Mouse (Mus musculus) C2C12 (cell line): ENCODE measurements at regions not wholly inside any gene's neighbourhood (a gene's known extent, or its start where the extent isn't known, plus 50 kb on each side); places are given as distances from the start of the nearest gene placed in this dataset.

Source experiments
- H3K27me3 ChIP-seq: one replicate; pipeline ENCODE4 v1.6.1; 2011; ENCODE audit not compliant: control insufficient read depth, insufficient read depth, insufficient read length
- H3K36me3 ChIP-seq: one replicate; pipeline ENCODE4 v1.6.1; 2011; ENCODE audit not compliant: control insufficient read depth, insufficient read depth
- H3K4me3 ChIP-seq: one replicate; pipeline ENCODE4 v1.5.1; 2011; ENCODE audit warnings: mild to moderate bottlenecking, control low read depth; ENCODE audit not compliant: poor library complexity, insufficient read depth, severe bottlenecking
- H3K79me2 ChIP-seq: one replicate; pipeline ENCODE4 v1.6.1; 2011; ENCODE audit not compliant: control insufficient read depth, insufficient read depth
- H3K79me3 ChIP-seq: one replicate; pipeline ENCODE4 v1.6.1; 2011; ENCODE audit warnings: low read depth, control low read depth
- H3ac ChIP-seq: one replicate; pipeline ENCODE3; 2011; ENCODE audit warnings: low read depth; ENCODE audit not compliant: control insufficient read depth, insufficient read length
- CEBPB ChIP-seq: IDR thresholded peaks from one replicate; pipeline ENCODE4 v1.6.1; 2011; ENCODE audit warnings: low read depth, mild to moderate bottlenecking, control low read depth, moderate library complexity
- CTCF ChIP-seq: IDR thresholded peaks from one replicate; pipeline ENCODE4 v1.5.1; 2011; ENCODE audit not compliant: control insufficient read depth, insufficient read depth, insufficient read length
- FOSL1 ChIP-seq: IDR thresholded peaks from one replicate; pipeline ENCODE4 v1.8.0; 2011; ENCODE audit warnings: mild to moderate bottlenecking, low read length; ENCODE audit not compliant: poor library complexity, insufficient read depth, severe bottlenecking
- MAX ChIP-seq: IDR thresholded peaks from one replicate; pipeline ENCODE4 v1.6.1; 2011; ENCODE audit warnings: mild to moderate bottlenecking, control low read depth
- MYOD1 ChIP-seq: IDR thresholded peaks from one replicate; pipeline ENCODE4 v1.6.1; 2011; ENCODE audit warnings: low read depth; ENCODE audit not compliant: control insufficient read depth, insufficient read length
- MYOG ChIP-seq: IDR thresholded peaks from one replicate; pipeline ENCODE4 v1.6.1; 2011; ENCODE audit not compliant: control insufficient read depth, insufficient read length; ENCODE audit errors: extremely low read depth
- USF1 ChIP-seq: IDR thresholded peaks from one replicate; pipeline ENCODE4 v1.6.1; 2011; ENCODE audit warnings: low read depth, mild to moderate bottlenecking, control low read depth, moderate library complexity

DNA sequence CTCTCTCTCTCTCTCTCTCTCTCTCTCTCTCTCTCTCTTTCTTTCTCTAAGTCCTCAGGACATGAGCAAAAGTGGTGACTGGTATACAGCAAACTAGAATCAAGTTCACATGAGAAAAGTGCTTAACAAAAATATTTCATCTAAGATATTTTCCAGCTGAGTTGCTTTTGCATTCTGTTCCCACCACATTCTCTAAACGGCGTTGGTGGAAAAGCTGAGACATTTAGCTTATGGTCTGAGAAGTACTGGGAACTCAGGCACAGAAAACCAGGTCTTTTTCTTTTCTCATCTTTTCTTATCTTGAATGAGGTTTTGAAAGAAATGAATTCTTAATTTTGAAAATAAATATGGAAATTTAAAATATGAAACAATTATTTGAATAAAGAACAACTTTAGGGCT lies 182.6 kb downstream of the Cetn3 start:
- H3ac ChIP-seq: no peak overlapping the region
- H3K79me2 ChIP-seq: no peaks in the 10 kb centered on the region
- no peaks in the 10 kb centered on the region for H3K79me3 ChIP-seq
- no peaks in the 10 kb centered on the region for H3K27me3 ChIP-seq
- H3K36me3 ChIP-seq: no peaks in the 10 kb centered on the region
- H3K4me3 ChIP-seq: no peak overlapping the region
- TF ChIP-seq FOSL1: no peak
- TF ChIP-seq CEBPB: no peak
- TF ChIP-seq CTCF: no peak
- TF ChIP-seq MAX: no peak
- no peak for TF ChIP-seq USF1
- no peak for TF ChIP-seq MYOD1
- TF ChIP-seq MYOG: no peak

GRCm38 (mm10) chr13:81975878-81976277 lies 193.0 kb downstream of the Cetn3 start:
- Histone ChIP-seq H3ac (no peak overlapping the region), H3K27me3 (no peaks in the 10 kb centered on the region), H3K79me2 (no peaks in the 10 kb centered on the region), H3K4me3 (no peak overlapping the region), H3K79me3 (no peaks in the 10 kb centered on the region), H3K36me3 (no peaks in the 10 kb centered on the region)
- TF ChIP-seq CTCF: no peak

DNA sequence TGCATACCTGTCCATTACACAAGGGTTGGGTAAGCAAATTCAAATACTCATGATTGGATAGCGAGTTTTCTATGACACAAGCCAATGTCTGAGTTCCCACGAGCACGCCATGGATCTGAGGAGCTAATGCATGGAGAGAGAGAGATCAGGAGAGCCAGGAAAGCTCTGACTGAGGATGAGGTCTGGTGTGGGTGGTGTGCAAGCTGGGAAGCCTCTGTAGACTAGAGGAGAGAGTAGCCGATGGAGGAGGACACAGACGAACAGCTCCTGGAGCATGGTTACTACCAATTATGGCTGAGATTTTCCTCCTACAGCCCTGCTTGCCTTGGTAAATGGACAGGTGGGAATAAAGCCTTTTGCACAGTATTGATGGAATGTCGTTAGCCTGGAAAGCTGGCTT lies 195.1 kb downstream of the Cetn3 start:
- Histone ChIP-seq H3K79me2 (no peaks in the 10 kb centered on the region), H3ac (no peak overlapping the region), H3K4me3 (no peak overlapping the region), H3K79me3 (no peaks in the 10 kb centered on the region), H3K27me3 (no peaks in the 10 kb centered on the region), H3K36me3 (no peaks in the 10 kb centered on the region)
- TF ChIP-seq USF1: no peak
- TF ChIP-seq CEBPB: no peak
- TF ChIP-seq FOSL1: no peak
- TF ChIP-seq MYOG: no peak
- TF ChIP-seq MAX: no peak
- no peak for TF ChIP-seq MYOD1
- no peak for TF ChIP-seq CTCF

- Histone ChIP-seq H3K27me3 (no peaks in the 10 kb centered on the region), H3ac (no peak overlapping the region), H3K36me3 (no peaks in the 10 kb centered on the region), H3K79me2 (no peaks in the 10 kb centered on the region), H3K79me3 (no peaks in the 10 kb centered on the region), H3K4me3 (no peak overlapping the region)
- TF ChIP-seq USF1 (no peak), CTCF (no peak), MAX (no peak), MYOG (no peak), FOSL1 (no peak), CEBPB (no peak), MYOD1 (no peak)
These were observed 196.4 kb downstream of the Cetn3 start for GRCm38 (mm10) chr13:81979289-81979688.

DNA sequence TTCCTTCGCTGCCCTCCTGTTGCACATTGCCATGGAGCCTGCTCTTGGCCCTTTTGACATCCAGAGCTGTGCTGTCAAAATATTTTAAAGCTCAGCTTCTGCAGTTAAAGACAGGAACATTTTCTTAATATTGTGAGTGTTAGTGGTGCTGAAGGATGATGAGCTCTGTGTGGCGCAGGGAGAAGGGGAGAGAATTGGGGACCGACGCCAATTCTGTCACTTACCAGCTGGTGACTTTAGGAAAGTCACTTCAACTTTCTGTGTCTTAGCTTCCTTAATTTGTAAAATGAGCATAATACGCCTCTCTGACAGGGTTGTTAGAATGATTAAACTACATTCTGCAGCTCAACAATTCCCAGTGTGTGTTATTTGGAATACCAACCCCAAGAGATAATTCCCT lies 197.2 kb downstream of the Cetn3 start:
- Histone ChIP-seq H3K27me3 (no peaks in the 10 kb centered on the region), H3K4me3 (no peak overlapping the region), H3K79me2 (no peaks in the 10 kb centered on the region), H3K36me3 (no peaks in the 10 kb centered on the region), H3ac (no peak overlapping the region), H3K79me3 (no peaks in the 10 kb centered on the region)
- TF ChIP-seq MYOG (no peak), CEBPB (no peak), MYOD1 (no peak), CTCF (no peak), USF1 (no peak), MAX (no peak), FOSL1 (no peak)

- no peaks in the 10 kb centered on the region for H3K79me3 ChIP-seq
- H3K4me3 ChIP-seq: no peak overlapping the region
- no peaks in the 10 kb centered on the region for H3K79me2 ChIP-seq
- no peak for TF ChIP-seq MYOG
- no peak for TF ChIP-seq FOSL1
- no peak for TF ChIP-seq USF1
- no peak for TF ChIP-seq MYOD1
- no peak for TF ChIP-seq CEBPB
- TF ChIP-seq MAX: no peak
- no peak for TF ChIP-seq CTCF
- no peaks in the 10 kb centered on the region for H3K27me3 ChIP-seq
- no peaks in the 10 kb centered on the region for H3K36me3 ChIP-seq
- no peak overlapping the region for H3ac ChIP-seq
These were observed 199.6 kb downstream of the Cetn3 start for GRCm38 (mm10) chr13:81982491-81982890.

DNA sequence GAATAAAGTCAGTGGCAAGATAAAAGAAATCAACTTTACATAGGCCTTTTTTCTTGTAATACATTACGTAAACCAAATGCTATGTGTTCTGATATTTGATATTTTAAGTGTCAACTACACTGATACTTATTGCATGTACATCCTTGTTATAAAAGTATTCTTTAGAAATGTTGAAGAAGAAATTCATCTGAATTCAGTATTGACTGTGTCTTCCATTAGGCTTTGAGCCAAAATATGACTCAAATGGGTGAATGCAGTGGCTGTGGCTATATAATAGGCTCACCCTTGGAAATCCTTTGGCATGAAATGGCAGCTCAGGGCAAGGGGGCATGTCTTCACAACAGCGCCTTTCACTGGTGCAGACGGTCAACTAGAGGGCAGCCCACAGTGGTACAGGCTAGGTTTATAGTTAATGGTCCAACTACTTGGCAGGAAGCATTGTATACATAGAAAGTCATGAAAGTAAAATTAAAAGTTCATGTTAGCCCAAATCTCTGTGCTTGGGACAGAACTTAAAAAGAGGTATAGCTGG lies 217.9 kb downstream of the Cetn3 start:
- TF ChIP-seq CEBPB (no peak), MAX (no peak), MYOD1 (no peak), MYOG (no peak), FOSL1 (no peak), USF1 (no peak), CTCF (no peak)
- no peak overlapping the region for H3ac ChIP-seq
- no peaks in the 10 kb centered on the region for H3K79me2 ChIP-seq
- no peaks in the 10 kb centered on the region for H3K36me3 ChIP-seq
- no peaks in the 10 kb centered on the region for H3K79me3 ChIP-seq
- no peaks in the 10 kb centered on the region for H3K27me3 ChIP-seq
- no peak overlapping the region for H3K4me3 ChIP-seq
